Mouse (Mus musculus): Measurements from ENCODE around the gene Mucl3.

DNA sequence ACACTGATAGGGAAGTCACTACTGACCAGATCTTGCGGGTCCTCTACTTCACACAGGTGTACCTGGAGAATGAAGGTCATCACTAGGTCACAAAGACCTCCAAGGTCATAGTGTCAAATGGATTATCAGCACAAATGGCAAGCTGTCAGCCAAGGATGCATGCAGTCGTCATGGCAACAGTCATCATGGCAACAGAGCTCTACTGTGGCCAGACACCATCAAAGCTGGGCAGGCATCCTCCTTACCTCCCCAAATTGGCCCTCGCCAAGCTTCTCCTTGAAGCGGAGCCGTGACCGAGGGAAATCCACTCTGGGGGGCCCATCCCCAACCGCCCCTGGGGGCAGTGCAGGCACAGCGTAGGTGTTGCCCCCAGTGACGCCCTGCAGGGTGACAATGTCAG is 41.6 kb upstream of the Mucl3 start:
- TF ChIP-seq ZMIZ1 (IDR thresholded peaks at IDR 0.05; ENCODE audit: low read depth, low read length) (no peak), CTCF (conservative IDR thresholded peaks at IDR 0.05 in 1 of 2, IDR thresholded peaks at IDR 0.05 in 1 of 2; ENCODE audit: low read depth in 2 of 2, low read length in 2 of 2) (no peak), HCFC1 (IDR thresholded peaks at IDR 0.05; ENCODE audit: low read depth, low read length) (no peak), UBTF (IDR thresholded peaks at IDR 0.05; ENCODE audit: low read depth, low read length) (no peak), EP300 (IDR thresholded peaks at IDR 0.05; ENCODE audit: low read length) (no peak), TBP (conservative IDR thresholded peaks at IDR 0.05; ENCODE audit: low read depth, low read length) (no peak), CHD2 (IDR thresholded peaks at IDR 0.05; ENCODE audit: low read length) (no peak), MAZ (IDR thresholded peaks at IDR 0.05; ENCODE audit: low read depth, low read length) (no peak), ZKSCAN1 (IDR thresholded peaks at IDR 0.05; ENCODE audit: borderline replicate concordance, low read depth, low read length) (no peak), MXI1 (IDR thresholded peaks at IDR 0.05; ENCODE audit: low read depth, low read length) (no peak)
